Mouse (Mus musculus) inflammation-experienced regulatory T-cells (primary cell): Measurements from ENCODE around the gene Mmp21. TPM values are rescaled to one million over a fixed set of nuclear protein-coding genes. Genes with fewer than 3 reads are reported as not detected.

Source experiments
- polyA plus RNA-seq, 2 experiments: library from polyadenylated mRNA; unstranded; fragments of 100-300 nt; shearing (Covaris generic); gene quantifications; one replicate each; pipeline ENCODE4 v1.2.1; 2017

Mmp21 gene
- polyA plus RNA-seq, result under 1 TPM; 0.23 to 0.40 TPM

GRCm38 (mm10) chr7:133679961-133680360, at the start of gene Mmp21:
Gene Mmp21 (minus strand): TSS chr7:133680061.

GRCm38 (mm10) chr7:133637361-133638305, 42.2 kb downstream of the Mmp21 start, which contains the start of gene Edrf1:
Gene Edrf1 (plus strand): TSS chr7:133637543.

Other genes starting within 250 kb of the Mmp21 start
- gene Tex36, start 77.9 kb downstream of the Mmp21 start, polyA plus RNA-seq, result not detected
- gene Edrf1, start 42.5 kb downstream of the Mmp21 start, polyA plus RNA-seq, result 10 to 100 TPM; 30.1 to 32.6 TPM
- gene Bccip, start 29.3 kb upstream of the Mmp21 start, polyA plus RNA-seq, result 100 to 1,000 TPM; 154 to 171 TPM
- 10 to 100 TPM; 40.7 to 50.3 TPM for gene Uros, start 30.0 kb upstream of the Mmp21 start, polyA plus RNA-seq
- under 1 TPM in 1 of 2 experiments, not detected in 1; 0.27 TPM for gene Fank1, start 96.8 kb upstream of the Mmp21 start, polyA plus RNA-seq
- gene Dhx32, start 102.7 kb upstream of the Mmp21 start, polyA plus RNA-seq, result 10 to 100 TPM; 23.6 to 28.9 TPM